In the genomic region with DNA sequence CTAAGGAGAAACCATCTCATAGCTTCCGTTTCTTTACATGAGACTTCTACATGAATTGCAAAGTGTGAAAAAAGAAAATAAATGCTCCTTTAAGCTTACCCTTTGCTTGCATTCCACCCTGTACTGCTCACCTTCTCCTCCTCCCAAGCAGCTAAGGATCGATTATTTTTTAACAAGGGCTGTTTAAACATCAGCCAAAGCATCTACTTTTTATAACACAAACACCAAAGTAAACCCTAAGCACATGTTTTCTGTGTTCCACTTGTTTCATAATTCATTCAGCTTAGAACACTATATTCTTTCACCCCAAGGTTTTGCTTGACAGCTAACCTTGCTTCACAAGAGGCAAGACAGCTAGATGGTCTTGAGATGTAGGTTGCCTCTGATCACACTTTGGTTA, we compare ENCODE assay signal across 17 mouse cellular contexts.
"Had no signal": no experiment of that assay in that cellular context is flagged by ENCODE, and none has a peak within 500 bp of the region (broad histone marks: within the 10 kb centered on the region; RNA-seq: fewer than 3 reads in every experiment).

No protein-coding gene starts in this region.

- ATAC-seq: lung, postnatal 0 days; midbrain, embryonic 13.5 days; midbrain, embryonic 15.5 days had no signal

- H3K36me3 ChIP-seq: lung, embryonic 15.5 days; midbrain, embryonic 13.5 days; midbrain, embryonic 15.5 days; neural tube, embryonic 12.5 days; stomach, embryonic 15.5 days had no signal

- H3K4me3 ChIP-seq: lung, embryonic 15.5 days; megakaryocyte, embryonic 14.5 days; midbrain, embryonic 13.5 days; midbrain, embryonic 15.5 days; neural tube, embryonic 12.5 days; stomach, embryonic 15.5 days had no signal

- H3K27me3 ChIP-seq: lung, embryonic 15.5 days; megakaryocyte, embryonic 14.5 days; midbrain, embryonic 13.5 days; midbrain, embryonic 15.5 days; neural tube, embryonic 12.5 days; stomach, embryonic 15.5 days had no signal

- H3K4me1 ChIP-seq: lung, embryonic 15.5 days; megakaryocyte, embryonic 14.5 days; midbrain, embryonic 13.5 days; midbrain, embryonic 15.5 days; neural tube, embryonic 12.5 days; stomach, embryonic 15.5 days had no signal

- H3K9ac ChIP-seq: lung, embryonic 15.5 days; midbrain, embryonic 13.5 days; midbrain, embryonic 15.5 days; neural tube, embryonic 12.5 days; stomach, embryonic 15.5 days had no signal

- DNase-seq: lung, adult 2 months; lung, postnatal 14 days; lung, postnatal 36 days; right cerebral cortex, postnatal 14 days; thymus, adult 2 months; thymus, postnatal 25 days; thymus, postnatal 4 days had no signal

- H3K4me2 ChIP-seq: lung, embryonic 15.5 days; midbrain, embryonic 11.5 days; midbrain, embryonic 13.5 days; midbrain, embryonic 15.5 days; neural tube, embryonic 12.5 days; stomach, embryonic 15.5 days had no signal

- H3K27ac ChIP-seq: lung, embryonic 15.5 days; macrophage; midbrain, embryonic 13.5 days; midbrain, embryonic 15.5 days; neural tube, embryonic 12.5 days; stomach, embryonic 15.5 days; stomach, postnatal 0 days had no signal

- H3K9me3 ChIP-seq: lung, embryonic 15.5 days; megakaryocyte, embryonic 14.5 days; midbrain, embryonic 13.5 days; midbrain, embryonic 15.5 days; neural tube, embryonic 12.5 days; stomach, embryonic 15.5 days had no signal
